Mouse (Mus musculus) cerebellum, adult 2 months (tissue): Measurements from ENCODE around the gene Epha10. TPM values are rescaled to one million over a fixed set of nuclear protein-coding genes. Genes with fewer than 3 reads are reported as not detected.

Experiments used
- DNase-seq, 2 experiments: peaks; one replicate each; pipeline ENCODE4 v3.0.0; 2021
- H3K27ac ChIP-seq: fragments of 200-500 bp; 2 replicates; pipeline ENCODE4 v1.5.1; 2012; ENCODE audit warnings: low read length, control low read depth, inconsistent platforms; ENCODE audit not compliant: insufficient read depth
- H3K27me3 ChIP-seq: fragments of 200-500 bp; 2 replicates; pipeline ENCODE4 v1.6.1; 2012; ENCODE audit warnings: inconsistent platforms, mild to moderate bottlenecking, low read length, moderate library complexity; ENCODE audit not compliant: control insufficient read depth, insufficient read depth
- H3K4me1 ChIP-seq: fragments of 200-500 bp; 2 replicates; pipeline ENCODE4 v1.6.1; 2011; ENCODE audit warnings: low read length; ENCODE audit not compliant: control insufficient read depth, insufficient read depth
- H3K4me3 ChIP-seq: fragments of 200-500 bp; replicated peaks from 2 replicates; pipeline ENCODE3; 2011; ENCODE audit warnings: mild to moderate bottlenecking, low read depth, low read length, control low read depth; ENCODE audit not compliant: insufficient read depth
- CTCF ChIP-seq: fragments of 200-500 bp; IDR thresholded peaks from 2 replicates; pipeline ENCODE4 v1.5.1; 2011; ENCODE audit warnings: low read depth, mild to moderate bottlenecking, control low read depth, low read length, moderate library complexity, borderline replicate concordance; ENCODE audit not compliant: insufficient read depth
- POLR2A ChIP-seq: fragments of 200-500 bp; IDR thresholded peaks from 2 replicates; pipeline ENCODE4 v1.6.1; 2011; ENCODE audit warnings: low read length, control low read depth, borderline replicate concordance; ENCODE audit not compliant: insufficient read depth
- WGBS: fragments of 180-500 bp; shearing (Covaris S2); methylation state at CpG from one replicate; pipeline ENCODE4 v1.1.7; 2018; 5-methylcytosine and 5-hydroxymethylcytosine counted together
- polyA plus RNA-seq: library from polyadenylated mRNA; depleted of rRNA; stranded (reverse); fragments of >200 nt; gene quantifications from 2 replicates; pipeline ENCODE4 v1.2.3, GENCODE M21; 2012

Gene Epha10
- polyA plus RNA-seq, 1 experiment, result 29.4 TPM

- Histone ChIP-seq H3K4me3 (peak overlapping the region; percentile 37), H3K27me3 (no peaks in the 10 kb centered on the region; the same call in 1 of the 2 replicates), H3K4me1 (no peaks in the 10 kb centered on the region), H3K27ac (no peak overlapping the region)
- under 1% methylated on average over 37 of the region's 37 CpGs for WGBS
- no peak for TF ChIP-seq POLR2A
- no peak for TF ChIP-seq CTCF
- peak; percentile 66 to 70 for DNase-seq
These were observed 726 bp downstream of the Epha10 start for GRCm38 (mm10) chr4:124881341-124881908.

- no peak for DNase-seq
- peak overlapping the region; percentile 3 for H3K4me3 ChIP-seq
- WGBS, result under 1% methylated on average over 37 of the region's 37 CpGs
- no peaks in the 10 kb centered on the region; the same call in 1 of the 2 replicates for H3K27me3 ChIP-seq
- H3K4me1 ChIP-seq, result no peaks in the 10 kb centered on the region
- no peak for TF ChIP-seq POLR2A
- TF ChIP-seq CTCF, result no peak
- H3K27ac ChIP-seq, result no peak overlapping the region
These were observed 1.5 kb downstream of the Epha10 start for GRCm38 (mm10) chr4:124882151-124882729.

- no peaks in the 10 kb centered on the region; the same call in 1 of the 2 replicates for H3K27me3 ChIP-seq
- DNase-seq, result no peak
- no peak overlapping the region for H3K27ac ChIP-seq
- no peaks in the 10 kb centered on the region for H3K4me1 ChIP-seq
- WGBS, result 46% methylated on average over 7 of the region's 7 CpGs
- no peak overlapping the region for H3K4me3 ChIP-seq
- TF ChIP-seq CTCF, result no peak
- no peak for TF ChIP-seq POLR2A
These were observed 8.0 kb downstream of the Epha10 start for GRCm38 (mm10) chr4:124888702-124889101.

- Histone ChIP-seq H3K4me1 (no peaks in the 10 kb centered on the region), H3K4me3 (no peak overlapping the region), H3K27me3 (no peaks in the 10 kb centered on the region), H3K27ac (no peak overlapping the region)
- no peak for DNase-seq
- 63% methylated on average over 2 of the region's 2 CpGs for WGBS
- no peak for TF ChIP-seq CTCF
- TF ChIP-seq POLR2A, result no peak
These were observed 9.2 kb downstream of the Epha10 start for GRCm38 (mm10) chr4:124889935-124890334.

- Histone ChIP-seq H3K27ac (no peak overlapping the region), H3K4me3 (no peak overlapping the region), H3K27me3 (no peaks in the 10 kb centered on the region), H3K4me1 (no peaks in the 10 kb centered on the region)
- WGBS, result 78% methylated on average over 5 of the region's 5 CpGs
- TF ChIP-seq POLR2A, result no peak
- TF ChIP-seq CTCF, result no peak
- DNase-seq, result no peak
These were observed 10.1 kb downstream of the Epha10 start for GRCm38 (mm10) chr4:124890831-124891230.

- peak overlapping the region; percentile 22; the same call in 1 of the 2 replicates for H3K27ac ChIP-seq
- H3K4me3 ChIP-seq, result peak overlapping the region; percentile 81
- 48% methylated on average over 6 of the region's 6 CpGs for WGBS
- peak in 1 of 2 experiments; percentile 15 for DNase-seq
- H3K4me1 ChIP-seq, result no peaks in the 10 kb centered on the region
- TF ChIP-seq POLR2A, result no peak
- no peak for TF ChIP-seq CTCF
- H3K27me3 ChIP-seq, result no peaks in the 10 kb centered on the region
These were observed 13.1 kb downstream of the Epha10 start for GRCm38 (mm10) chr4:124893769-124894168.

- Histone ChIP-seq H3K4me3 (peak overlapping the region; percentile 81), H3K4me1 (no peaks in the 10 kb centered on the region), H3K27ac (peak overlapping the region; percentile 45), H3K27me3 (no peaks in the 10 kb centered on the region)
- TF ChIP-seq POLR2A (peak; percentile 48), CTCF (peak; percentile 20; the same call in 1 of the 2 replicates)
- peak; percentile 83 to 86 for DNase-seq
- 1% methylated on average over 83 of the region's 83 CpGs for WGBS
These were observed 14.1 kb downstream of the Epha10 start for GRCm38 (mm10) chr4:124894508-124895428.
